Mouse (Mus musculus) midbrain, embryonic 13.5 days (tissue): Measurements from ENCODE around the gene Smim1. TPM values are rescaled to one million over a fixed set of nuclear protein-coding genes. Genes with fewer than 3 reads are reported as not detected.

Experiments
- ATAC-seq: fragments of 200-750 bp; cut with Nextera tagmentation; 2 replicates; pipeline ENCODE4 v1.8.0; 2017; ENCODE audit warnings: mild to moderate bottlenecking, moderate TSS enrichment, moderate library complexity
- H3K27ac ChIP-seq: fragments of 300-500 bp; sonication (generic); 2 replicates; pipeline ENCODE4 v1.5.1; 2015; ENCODE audit warnings: inconsistent platforms, mild to moderate bottlenecking, moderate library complexity
- H3K27me3 ChIP-seq: fragments of 300-500 bp; sonication (generic); 2 replicates; pipeline ENCODE4 v1.6.1; 2015; ENCODE audit warnings: mild to moderate bottlenecking, inconsistent platforms
- H3K36me3 ChIP-seq: fragments of 300-500 bp; sonication (generic); 2 replicates; pipeline ENCODE4 v1.6.1; 2015; ENCODE audit warnings: mild to moderate bottlenecking, inconsistent platforms
- H3K4me1 ChIP-seq: fragments of 300-500 bp; sonication (generic); replicated peaks from 2 replicates; pipeline ENCODE4 v1.6.1; 2015; ENCODE audit warnings: inconsistent platforms
- H3K4me2 ChIP-seq: fragments of 300-500 bp; sonication (generic); replicated peaks from 2 replicates; pipeline ENCODE4 v1.6.1; 2015; ENCODE audit warnings: moderate library complexity, mild to moderate bottlenecking, inconsistent platforms
- H3K4me3 ChIP-seq: fragments of 300-500 bp; sonication (generic); replicated peaks from 2 replicates; pipeline ENCODE4 v1.5.1; 2015; ENCODE audit warnings: mild to moderate bottlenecking, inconsistent platforms
- H3K9ac ChIP-seq: fragments of 300-500 bp; sonication (generic); replicated peaks from 2 replicates; pipeline ENCODE4 v1.6.1; 2015; ENCODE audit warnings: mild to moderate bottlenecking, inconsistent platforms
- H3K9me3 ChIP-seq: fragments of 300-500 bp; sonication (generic); 2 replicates; pipeline ENCODE4 v1.6.1; 2016; ENCODE audit warnings: mild to moderate bottlenecking, inconsistent platforms
- WGBS: fragments of 180-500 bp; shearing (Covaris S2); methylation state at CpG from one replicate; pipeline ENCODE4 v1.1.7; 2015; 5-methylcytosine and 5-hydroxymethylcytosine counted together
- polyA plus RNA-seq: library from polyadenylated mRNA; unstranded; fragments of >200 nt; fragmentation: Nextera tagmentation; extraction: Ambion mirVana; gene quantifications from 2 replicates; pipeline ENCODE4 v1.2.1, GENCODE M21; 2015

The Smim1 gene
- 4.7 and 6.1 TPM in 2 replicates for polyA plus RNA-seq

DNA sequence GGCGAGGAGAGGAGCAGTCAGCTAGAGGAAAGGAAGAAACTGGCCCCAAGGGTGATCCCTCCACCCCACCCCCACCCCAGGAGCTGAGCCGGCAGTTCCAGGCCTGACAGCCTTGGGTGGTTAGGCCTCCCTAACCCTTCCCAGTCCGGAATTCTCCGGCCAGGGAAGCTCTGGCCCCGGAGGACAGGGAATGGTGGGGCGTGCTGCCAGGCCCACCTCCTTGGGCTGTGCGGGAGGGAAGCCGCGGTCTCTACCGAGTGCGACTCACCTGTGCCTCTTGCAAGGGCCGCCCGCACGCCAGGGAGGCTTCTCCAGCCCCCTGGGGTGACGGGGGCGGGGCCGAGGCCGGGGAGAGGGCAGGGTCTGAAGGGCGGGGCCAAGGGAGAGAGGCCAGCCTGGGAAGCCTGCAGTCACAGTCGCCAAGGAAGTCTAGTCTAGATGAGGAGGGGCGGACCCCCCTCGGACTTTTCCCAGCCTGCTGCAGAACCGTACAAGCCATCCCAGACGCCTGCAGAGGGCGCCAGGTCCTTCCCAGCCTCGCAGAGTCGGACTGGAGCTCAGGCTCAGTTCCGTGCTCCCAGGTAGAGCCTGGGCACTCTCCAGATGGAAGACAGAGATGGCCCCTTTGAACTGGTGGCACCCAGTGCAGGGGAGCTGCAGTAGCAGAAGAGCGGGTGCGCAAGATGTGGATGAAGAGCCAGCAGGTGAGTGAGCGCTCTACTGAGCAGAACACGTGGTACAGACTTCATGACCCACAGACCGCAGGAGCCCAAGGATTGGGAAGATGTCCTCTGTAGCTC is at the start of gene Smim1:
Smim1 (minus strand) TSS at position 590 of the 800 bp plus-strand sequence.
- WGBS: 3% methylated on average over 32 of the region's 33 CpGs
- H3K9ac ChIP-seq: peak within 1 kb of the TSS; percentile 50
- no peak within 1 kb of the TSS; the same call in 1 of the 2 replicates for H3K27ac ChIP-seq
- peak; percentile 55 for ATAC-seq
- peaks cover 17% of the 10 kb centered on the region for H3K36me3 ChIP-seq
- H3K27me3 ChIP-seq: peaks cover 44% of the 10 kb centered on the region
- peak within 1 kb of the TSS; percentile 32 for H3K4me3 ChIP-seq
- H3K9me3 ChIP-seq: no peaks in the 10 kb centered on the region
- H3K4me2 ChIP-seq: peak within 1 kb of the TSS; percentile 56
- peaks cover 24% of the 10 kb centered on the region for H3K4me1 ChIP-seq

GRCm38 (mm10) chr4:154071941-154072340 is 45.9 kb upstream of the Smim1 start:
- Histone ChIP-seq H3K27me3 (peaks cover 44% of the 10 kb centered on the region), H3K4me3 (no peak overlapping the region), H3K27ac (no peak overlapping the region), H3K4me2 (peak overlapping the region; percentile 28), H3K36me3 (no peaks in the 10 kb centered on the region), H3K9ac (no peak overlapping the region), H3K9me3 (no peaks in the 10 kb centered on the region), H3K4me1 (peaks cover 4% of the 10 kb centered on the region; the same call in 1 of the 2 replicates)
- 25% methylated on average over 15 of the region's 16 CpGs for WGBS
- ATAC-seq: no peak

DNA sequence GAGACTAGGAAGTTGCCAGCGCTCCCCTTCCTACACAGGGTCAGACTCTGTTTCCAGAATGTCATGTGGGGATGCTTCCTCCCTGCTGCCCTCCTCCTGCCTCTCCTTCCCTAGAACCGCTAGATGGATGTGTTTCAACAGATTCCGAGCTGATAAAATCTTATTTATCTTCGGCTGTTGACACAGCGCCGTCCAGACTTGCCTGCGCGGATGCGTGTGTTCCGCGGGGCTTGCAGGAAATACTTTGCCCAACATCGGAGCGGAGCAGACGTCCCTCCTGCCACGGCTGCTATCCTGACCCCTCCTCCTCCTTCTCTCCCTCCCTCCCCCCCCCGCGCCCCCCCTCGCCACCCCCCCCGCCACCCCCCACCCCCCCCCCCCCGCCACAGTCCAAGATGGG is 45.5 kb upstream of the Smim1 start:
- H3K36me3 ChIP-seq: no peaks in the 10 kb centered on the region
- peak overlapping the region; percentile 28 for H3K4me2 ChIP-seq
- H3K4me1 ChIP-seq: peaks cover 4% of the 10 kb centered on the region; the same call in 1 of the 2 replicates
- ATAC-seq: no peak
- H3K27me3 ChIP-seq: peaks cover 42% of the 10 kb centered on the region
- 2% methylated on average over 15 of the region's 20 CpGs for WGBS
- H3K4me3 ChIP-seq: 0 out of 2 replicates have a peak overlapping the region, but pooled peaks have one; percentile 7
- no peak overlapping the region for H3K27ac ChIP-seq
- no peaks in the 10 kb centered on the region for H3K9me3 ChIP-seq
- no peak overlapping the region for H3K9ac ChIP-seq

GRCm38 (mm10) chr4:154070896-154071295 is 44.9 kb upstream of the Smim1 start:
- H3K4me3 ChIP-seq: no peak overlapping the region
- H3K27me3 ChIP-seq: peaks cover 42% of the 10 kb centered on the region
- H3K4me1 ChIP-seq: peaks cover 4% of the 10 kb centered on the region; the same call in 1 of the 2 replicates
- WGBS: 3% methylated on average over 5 of the region's 5 CpGs
- H3K4me2 ChIP-seq: no peak overlapping the region; the same call in 1 of the 2 replicates
- no peak overlapping the region for H3K27ac ChIP-seq
- no peak overlapping the region for H3K9ac ChIP-seq
- H3K9me3 ChIP-seq: no peaks in the 10 kb centered on the region
- 0 out of 2 replicates have a peak, but pooled peaks have one; percentile 37 for ATAC-seq
- no peaks in the 10 kb centered on the region for H3K36me3 ChIP-seq

- Histone ChIP-seq H3K9me3 (no peaks in the 10 kb centered on the region), H3K4me1 (no peaks in the 10 kb centered on the region), H3K27me3 (peaks cover 19% of the 10 kb centered on the region), H3K4me3 (no peak overlapping the region), H3K9ac (0 out of 2 replicates have a peak overlapping the region, but pooled peaks have one; percentile 36), H3K36me3 (no peaks in the 10 kb centered on the region), H3K4me2 (no peak overlapping the region), H3K27ac (no peak overlapping the region)
- ATAC-seq: peak; percentile 76
- 63% methylated on average over 14 of the region's 14 CpGs for WGBS
These were observed 39.1 kb upstream of the Smim1 start for GRCm38 (mm10) chr4:154064827-154065773.

- no peaks in the 10 kb centered on the region for H3K27me3 ChIP-seq
- H3K9ac ChIP-seq: no peak overlapping the region
- H3K9me3 ChIP-seq: no peaks in the 10 kb centered on the region
- no peaks in the 10 kb centered on the region for H3K4me1 ChIP-seq
- H3K4me3 ChIP-seq: no peak overlapping the region
- H3K36me3 ChIP-seq: no peaks in the 10 kb centered on the region
- no peak for ATAC-seq
- no peak overlapping the region for H3K4me2 ChIP-seq
- 78% methylated on average over 4 of the region's 4 CpGs for WGBS
- no peak overlapping the region for H3K27ac ChIP-seq
These were observed 31.7 kb upstream of the Smim1 start for GRCm38 (mm10) chr4:154057696-154058095.

GRCm38 (mm10) chr4:154056661-154057060 is 30.6 kb upstream of the Smim1 start:
- Histone ChIP-seq H3K36me3 (no peaks in the 10 kb centered on the region), H3K27ac (no peak overlapping the region), H3K4me2 (no peak overlapping the region), H3K9me3 (no peaks in the 10 kb centered on the region), H3K4me1 (no peaks in the 10 kb centered on the region), H3K9ac (no peak overlapping the region), H3K4me3 (no peak overlapping the region), H3K27me3 (no peaks in the 10 kb centered on the region)
- no peak for ATAC-seq
- 68% methylated on average over 2 of the region's 2 CpGs for WGBS

GRCm38 (mm10) chr4:154056046-154056445 is 30.0 kb upstream of the Smim1 start:
- Histone ChIP-seq H3K36me3 (no peaks in the 10 kb centered on the region), H3K9ac (no peak overlapping the region)

GRCm38 (mm10) chr4:154055482-154055881 is 29.5 kb upstream of the Smim1 start:
- no peak for ATAC-seq
- Histone ChIP-seq H3K9ac (no peak overlapping the region), H3K4me3 (no peak overlapping the region), H3K27ac (no peak overlapping the region), H3K36me3 (no peaks in the 10 kb centered on the region), H3K4me1 (no peaks in the 10 kb centered on the region), H3K4me2 (no peak overlapping the region), H3K9me3 (no peaks in the 10 kb centered on the region), H3K27me3 (no peaks in the 10 kb centered on the region)
- WGBS: 88% methylated on average over 7 of the region's 7 CpGs

More at GRCm38 (mm10) chr4:154056046-154056445, 30.0 kb upstream of the Smim1 start:
- no peak for ATAC-seq
- no peak overlapping the region for H3K4me2 ChIP-seq
- WGBS: 72% methylated on average over 2 of the region's 2 CpGs
- H3K4me3 ChIP-seq: no peak overlapping the region
- no peaks in the 10 kb centered on the region for H3K9me3 ChIP-seq
- no peaks in the 10 kb centered on the region for H3K4me1 ChIP-seq
- no peaks in the 10 kb centered on the region for H3K27me3 ChIP-seq
- no peak overlapping the region for H3K27ac ChIP-seq

DNA sequence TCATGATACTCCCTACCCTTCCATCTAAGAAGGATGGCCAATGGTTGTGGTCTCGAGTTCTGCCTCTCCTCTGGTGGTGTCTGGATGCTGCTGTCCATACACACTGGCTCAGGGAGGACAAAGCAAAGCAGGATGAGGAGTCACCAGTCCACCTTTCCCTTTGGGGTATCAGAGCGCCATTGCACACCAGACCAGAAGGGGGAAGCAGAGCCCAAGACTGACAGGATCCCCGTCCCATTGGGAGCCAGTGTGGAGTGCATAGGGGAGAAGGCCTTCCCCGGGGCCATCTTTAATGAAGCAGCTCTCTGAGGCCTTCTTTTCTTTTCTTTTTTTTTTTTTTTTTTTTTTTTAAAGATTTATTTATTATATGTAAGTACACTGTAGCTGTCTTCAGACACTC is 27.0 kb upstream of the Smim1 start:
- no peak overlapping the region for H3K27ac ChIP-seq
- no peak overlapping the region for H3K9ac ChIP-seq
- H3K36me3 ChIP-seq: no peaks in the 10 kb centered on the region
- H3K4me3 ChIP-seq: no peak overlapping the region
- H3K9me3 ChIP-seq: no peaks in the 10 kb centered on the region
- H3K27me3 ChIP-seq: no peaks in the 10 kb centered on the region
- ATAC-seq: no peak
- no peak overlapping the region for H3K4me2 ChIP-seq
- 67% methylated on average over 4 of the region's 4 CpGs for WGBS
- H3K4me1 ChIP-seq: no peaks in the 10 kb centered on the region

DNA sequence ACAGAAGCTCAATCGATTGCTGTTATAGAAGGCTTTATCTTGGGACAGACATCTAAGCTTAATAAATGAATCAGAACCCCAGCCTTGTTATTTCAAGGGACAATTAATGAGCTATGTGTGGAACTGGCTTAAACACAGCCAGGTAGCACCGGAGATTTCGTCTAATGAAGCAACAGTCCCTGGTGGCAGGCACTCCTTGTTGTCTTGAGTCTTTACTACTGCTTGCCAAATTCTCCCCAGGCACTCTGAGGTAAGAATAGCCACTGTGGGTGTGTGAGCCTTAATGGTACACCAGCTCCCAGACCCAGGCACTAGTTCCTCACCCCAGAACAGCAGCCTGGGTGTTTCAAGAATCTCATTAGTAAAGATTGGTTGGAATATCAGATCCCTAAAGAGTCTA is 25.4 kb upstream of the Smim1 start:
- Histone ChIP-seq H3K4me2 (no peak overlapping the region), H3K36me3 (no peaks in the 10 kb centered on the region), H3K9ac (no peak overlapping the region), H3K4me3 (no peak overlapping the region), H3K9me3 (no peaks in the 10 kb centered on the region), H3K27me3 (no peaks in the 10 kb centered on the region), H3K27ac (no peak overlapping the region), H3K4me1 (no peaks in the 10 kb centered on the region)
- 92% methylated on average over 3 of the region's 3 CpGs for WGBS
- no peak for ATAC-seq

- ATAC-seq: no peak
- Histone ChIP-seq H3K4me3 (no peak overlapping the region), H3K4me1 (no peaks in the 10 kb centered on the region), H3K27me3 (no peaks in the 10 kb centered on the region), H3K9me3 (no peaks in the 10 kb centered on the region), H3K36me3 (no peaks in the 10 kb centered on the region), H3K27ac (no peak overlapping the region), H3K9ac (no peak overlapping the region), H3K4me2 (no peak overlapping the region)
- WGBS: 66% methylated on average over 5 of the region's 5 CpGs
These were observed 19.8 kb upstream of the Smim1 start for GRCm38 (mm10) chr4:154045837-154046236.
